Comparison of ENCODE assay signal across 20 mouse cellular contexts in the genomic region with DNA sequence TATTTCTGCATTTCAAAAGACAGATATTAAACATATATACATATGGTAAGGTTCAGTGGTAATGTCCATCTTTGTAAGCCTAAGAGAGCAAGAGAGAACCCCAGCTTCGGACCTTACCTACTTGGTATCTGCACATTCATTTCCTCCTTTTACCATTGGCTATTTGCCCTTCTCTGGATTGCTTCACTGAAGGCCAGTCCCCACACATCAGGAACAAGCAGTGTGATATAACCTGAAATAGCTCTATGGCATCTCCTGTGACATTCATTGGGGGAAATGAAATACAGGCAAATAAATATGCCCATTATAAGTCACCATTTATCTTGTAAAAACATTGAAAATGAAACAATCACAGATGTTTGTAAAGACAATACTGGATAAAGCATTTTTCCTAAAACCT. TPM values are rescaled to one million over a fixed set of nuclear protein-coding genes. Genes with fewer than 3 reads are reported as not detected.
DNase-seq lines count a peak whose midpoint lies in the region; ATAC-seq and TF ChIP-seq lines count a peak whose summit lies in the region.
"Had no signal": no experiment of that assay in that cellular context is flagged by ENCODE, and none has a peak within 500 bp of the region (broad histone marks: within the 10 kb centered on the region; RNA-seq: fewer than 3 reads in every experiment).

No protein-coding gene starts in this region.

- intact Hi-C loops in gastrocnemius, postnatal 14 days (cut with DNase I; ENCODE audit: low total_unique reads): no loop called here

- no peak for ATAC-seq in forebrain, embryonic 16.5 days
- no peak for ATAC-seq in neural tube, embryonic 14.5 days (ENCODE audit: low read depth)
- ATAC-seq: intestine, embryonic 15.5 days had no signal

- DNase-seq in layer of hippocampus, adult 2 months (ENCODE audit: low spot score in 2 of 2): no peak
- DNase-seq in layer of hippocampus, adult 8-10 months (ENCODE audit: low spot score in 2 of 2): no peak
- DNase-seq in midbrain, embryonic 10.5 days (ENCODE audit: low spot score): no peak
- no peak for DNase-seq in adipocyte (ENCODE audit: low spot score)
- DNase-seq in spleen, postnatal 10 days (ENCODE audit: low spot score in 2 of 2): no peak
- no peak for DNase-seq in gastrocnemius, postnatal 14 days
- DNase-seq: cerebellum, adult 8-10 months; gastrocnemius, postnatal 36 days; kidney, postnatal 25 days; layer of hippocampus, postnatal 36 days; lung, postnatal 36 days; thymus, postnatal 14 days had no signal

- H3K4me3 ChIP-seq in layer of hippocampus, adult 2 months: peak overlapping the region; percentile 49
- peak overlapping the region; percentile 54 for H3K4me3 ChIP-seq in forebrain, embryonic 16.5 days (replicated peaks; ENCODE audit: low read length)
- peak overlapping the region; percentile 99 for H3K4me3 ChIP-seq in midbrain, embryonic 10.5 days
- H3K4me3 ChIP-seq in neural tube, embryonic 14.5 days (ENCODE audit: low read depth, low read length): peak overlapping the region; percentile 87
- H3K4me3 ChIP-seq: embryonic facial prominence, embryonic 12.5 days; heart, embryonic 15.5 days; intestine, embryonic 15.5 days; limb, embryonic 12.5 days; liver, embryonic 15.5 days had no signal

- H3K4me1 ChIP-seq in forebrain, embryonic 16.5 days (replicated peaks; ENCODE audit: control insufficient read depth, insufficient read depth, low read length): peaks cover 16% of the 10 kb centered on the region
- peaks cover 30% of the 10 kb centered on the region for H3K4me1 ChIP-seq in midbrain, embryonic 10.5 days
- H3K4me1 ChIP-seq in neural tube, embryonic 14.5 days (ENCODE audit: control insufficient read depth, insufficient read depth, low read length): peaks cover 13% of the 10 kb centered on the region

- H3K4me2 ChIP-seq in forebrain, embryonic 16.5 days (ENCODE audit: low read length): peak overlapping the region; percentile 59
- peak overlapping the region; percentile 75 for H3K4me2 ChIP-seq in neural tube, embryonic 14.5 days (ENCODE audit: low read depth, low read length)
- H3K4me2 ChIP-seq: embryonic facial prominence, embryonic 12.5 days; heart, embryonic 15.5 days; intestine, embryonic 15.5 days; limb, embryonic 12.5 days; liver, embryonic 15.5 days had no signal

- 0 out of 2 replicates have a peak overlapping the region, but pooled peaks have one; percentile 20 for H3K27ac ChIP-seq in layer of hippocampus, adult 2 months
- no peak overlapping the region; the same call in 1 of the 2 replicates for H3K27ac ChIP-seq in forebrain, embryonic 16.5 days (ENCODE audit: low read length)
- peak overlapping the region; percentile 99 for H3K27ac ChIP-seq in midbrain, embryonic 10.5 days (replicated peaks)
- no peak overlapping the region; the same call in 1 of the 2 replicates for H3K27ac ChIP-seq in neural tube, embryonic 14.5 days (ENCODE audit: low read depth, low read length)
- H3K27ac ChIP-seq: embryonic facial prominence, embryonic 12.5 days; heart, embryonic 15.5 days; intestine, embryonic 15.5 days; limb, embryonic 12.5 days; liver, embryonic 15.5 days had no signal

- no peak for TF ChIP-seq CTCF in layer of hippocampus, adult 2 months (conservative IDR thresholded peaks at IDR 0.05)

- no peaks in the 10 kb centered on the region; the same call in 1 of the 2 replicates for H3K27me3 ChIP-seq in forebrain, embryonic 16.5 days (replicated peaks; ENCODE audit: control insufficient read depth, insufficient read depth, low read length)
- peaks cover 32% of the 10 kb centered on the region for H3K27me3 ChIP-seq in midbrain, embryonic 10.5 days (ENCODE audit: low read depth, poor library complexity, severe bottlenecking)
- no peaks in the 10 kb centered on the region for H3K27me3 ChIP-seq in neural tube, embryonic 14.5 days (ENCODE audit: control insufficient read depth, insufficient read depth, low read length)

- peak overlapping the region; percentile 64 for H3K9ac ChIP-seq in forebrain, embryonic 16.5 days (replicated peaks; ENCODE audit: low read depth, low read length)
- H3K9ac ChIP-seq in neural tube, embryonic 14.5 days (replicated peaks; ENCODE audit: low read depth, low read length): peak overlapping the region; percentile 42
- H3K9ac ChIP-seq: embryonic facial prominence, embryonic 12.5 days; heart, embryonic 15.5 days; intestine, embryonic 15.5 days; limb, embryonic 12.5 days; liver, embryonic 15.5 days had no signal

- WGBS in forebrain, embryonic 16.5 days: 21% methylated on average over 1 of the region's 1 CpGs
- 0% methylated on average over 1 of the region's 1 CpGs for WGBS in midbrain, embryonic 10.5 days
- 3% methylated on average over 1 of the region's 1 CpGs for WGBS in neural tube, embryonic 14.5 days

- no peaks in the 10 kb centered on the region for H3K9me3 ChIP-seq in forebrain, embryonic 16.5 days (ENCODE audit: control insufficient read depth, low read length)
- no peaks in the 10 kb centered on the region for H3K9me3 ChIP-seq in midbrain, embryonic 10.5 days (replicated peaks)
- H3K9me3 ChIP-seq in neural tube, embryonic 14.5 days (ENCODE audit: control insufficient read depth, low read length): no peaks in the 10 kb centered on the region
- H3K9me3 ChIP-seq: embryonic facial prominence, embryonic 12.5 days; heart, embryonic 15.5 days; intestine, embryonic 15.5 days; limb, embryonic 12.5 days; liver, embryonic 15.5 days had no signal

- no peaks in the 10 kb centered on the region for H3K36me3 ChIP-seq in forebrain, embryonic 16.5 days (ENCODE audit: control insufficient read depth, insufficient read depth)
- H3K36me3 ChIP-seq in midbrain, embryonic 10.5 days: peaks cover 25% of the 10 kb centered on the region
- no peaks in the 10 kb centered on the region for H3K36me3 ChIP-seq in neural tube, embryonic 14.5 days (ENCODE audit: control insufficient read depth, insufficient read depth, low read length)
- H3K36me3 ChIP-seq: embryonic facial prominence, embryonic 12.5 days; heart, embryonic 15.5 days; intestine, embryonic 15.5 days; limb, embryonic 12.5 days; liver, embryonic 15.5 days had no signal

RNA-seq across cellular contexts. Expression of a gene that starts 3.6 kb away (rescaled TPM):
- 1 to 10 TPM; 9.6 to 10.0 TPM for total RNA-seq in layer of hippocampus, adult 2 months (2021)
- total RNA-seq in layer of hippocampus, adult 8-10 months (2022): 10 to 100 TPM in 2 of 4 experiments, 1 to 10 TPM in 2; 9.0 to 10.6 (median 10.0) TPM
- 48.1 and 58.3 TPM in 2 replicates for polyA plus RNA-seq in forebrain, embryonic 16.5 days (2015; fragmentation: Nextera tagmentation; extraction: Ambion mirVana)
- polyA plus RNA-seq in midbrain, embryonic 10.5 days (2016; fragmentation: Nextera tagmentation; extraction: Ambion mirVana): 47.9 and 58.5 TPM in 2 replicates
- polyA plus RNA-seq in neural tube, embryonic 14.5 days (2014; fragmentation: Nextera tagmentation; extraction: Ambion mirVana): 18.3 and 21.4 TPM in 2 replicates
- total RNA-seq in gastrocnemius, postnatal 14 days (2021): under 1 TPM; 0.13 to 0.14 TPM
- total RNA-seq: gastrocnemius, postnatal 36 days had no signal
- polyA plus RNA-seq: small intestine, adult 2 months had no signal

Comparison
In these comparisons a context has a peak if more than half of its experiments do, and no peak if none do; other contexts are left out.
1. H3K27ac ChIP-seq: peak in layer of hippocampus, adult 2 months (single experiment) and midbrain, embryonic 10.5 days (single experiment); none in forebrain, embryonic 16.5 days (single experiment) and neural tube, embryonic 14.5 days (single experiment).
2. H3K4me3 ChIP-seq: peak in every context shown above with its lines; median percentile 99 in midbrain, embryonic 10.5 days; 87 in neural tube, embryonic 14.5 days; 54 in forebrain, embryonic 16.5 days; 49 in layer of hippocampus, adult 2 months.
3. RNA of a gene that starts 3.6 kb away (total RNA-seq): 9.0 to 10.6 TPM in layer of hippocampus, adult 8-10 months and 9.6 to 10.0 TPM in layer of hippocampus, adult 2 months; 0.13 to 0.14 TPM in gastrocnemius, postnatal 14 days; every median in the first group is over 4 times any median in the second.